Mouse (Mus musculus) intestine, embryonic 16.5 days (tissue): ENCODE results near the gene Otub1. TPM values are rescaled to one million over a fixed set of nuclear protein-coding genes. Genes with fewer than 3 reads are reported as not detected.

Experiments used
- ATAC-seq: fragments of 200-750 bp; cut with Nextera tagmentation; 2 replicates; pipeline ENCODE4 v1.8.0; 2017; ENCODE audit warnings: moderate TSS enrichment, moderate library complexity
- H3K27ac ChIP-seq: fragments of 300-500 bp; sonication (generic); 2 replicates; pipeline ENCODE4 v1.5.1; 2014; ENCODE audit warnings: mild to moderate bottlenecking, low read length
- H3K27me3 ChIP-seq: fragments of 300-500 bp; sonication (generic); replicated peaks from 2 replicates; pipeline ENCODE4 v1.6.1; 2014; ENCODE audit warnings: low read length, control low read depth, mixed read lengths; ENCODE audit not compliant: control insufficient read depth, insufficient read depth
- H3K36me3 ChIP-seq: fragments of 300-500 bp; sonication (generic); 2 replicates; pipeline ENCODE4 v1.6.1; 2014; ENCODE audit warnings: low read length, control low read depth; ENCODE audit not compliant: control insufficient read depth, insufficient read depth
- H3K4me1 ChIP-seq: fragments of 300-500 bp; sonication (generic); 2 replicates; pipeline ENCODE4 v1.6.1; 2014; ENCODE audit warnings: low read length, control low read depth, mixed read lengths; ENCODE audit not compliant: control insufficient read depth, insufficient read depth
- H3K4me2 ChIP-seq: fragments of 300-500 bp; sonication (generic); 2 replicates; pipeline ENCODE4 v1.6.1; 2014; ENCODE audit warnings: low read depth, low read length, control low read depth
- H3K4me3 ChIP-seq: fragments of 300-500 bp; sonication (generic); 2 replicates; pipeline ENCODE4 v1.5.1; 2014; ENCODE audit warnings: mild to moderate bottlenecking, low read length
- H3K9ac ChIP-seq: fragments of 300-500 bp; sonication (generic); 2 replicates; pipeline ENCODE4 v1.6.1; 2014; ENCODE audit warnings: low read depth, low read length
- H3K9me3 ChIP-seq: fragments of 300-500 bp; sonication (generic); 2 replicates; pipeline ENCODE4 v1.6.1; 2016; ENCODE audit warnings: low read length, control low read depth; ENCODE audit not compliant: control insufficient read depth
- WGBS: fragments of 180-500 bp; shearing (Covaris S2); extraction: QIAGEN DNeasy Blood & Tissue Kit; methylation state at CpG from one replicate; pipeline ENCODE4 v1.1.7; 2014; 5-methylcytosine and 5-hydroxymethylcytosine counted together
- polyA plus RNA-seq: library from polyadenylated mRNA; unstranded; fragments of >200 nt; fragmentation: Nextera tagmentation; extraction: Ambion mirVana; gene quantifications from 2 replicates; pipeline ENCODE4 v1.2.1, GENCODE M21; 2015

The Otub1 gene
- polyA plus RNA-seq, 1 experiment from 2014 or later: 166 TPM

GRCm38 (mm10) chr19:7234537-7235221 lies 28.6 kb upstream of the Otub1 start:
- peaks cover under 1% of the 10 kb centered on the region; the same call in 1 of the 2 replicates for H3K4me1 ChIP-seq
- no peak overlapping the region for H3K4me2 ChIP-seq
- H3K9me3 ChIP-seq: no peaks in the 10 kb centered on the region
- peak; percentile 74 for ATAC-seq
- WGBS: 56% methylated on average over 8 of the region's 8 CpGs
- no peak overlapping the region for H3K27ac ChIP-seq
- H3K4me3 ChIP-seq: no peak overlapping the region
- H3K9ac ChIP-seq: no peak overlapping the region
- peaks cover 7% of the 10 kb centered on the region for H3K36me3 ChIP-seq
- no peaks in the 10 kb centered on the region for H3K27me3 ChIP-seq

GRCm38 (mm10) chr19:7226511-7226914 lies 20.4 kb upstream of the Otub1 start:
- Histone ChIP-seq H3K4me2 (0 out of 2 replicates have a peak overlapping the region, but pooled peaks have one; percentile 5), H3K27ac (peak overlapping the region; percentile 84), H3K9ac (0 out of 2 replicates have a peak overlapping the region, but pooled peaks have one; percentile 7), H3K9me3 (no peaks in the 10 kb centered on the region), H3K36me3 (peaks cover 27% of the 10 kb centered on the region), H3K4me3 (no peak overlapping the region), H3K27me3 (no peaks in the 10 kb centered on the region), H3K4me1 (peaks cover 17% of the 10 kb centered on the region)
- 62% methylated on average over 6 of the region's 6 CpGs for WGBS
- peak; percentile 77 for ATAC-seq

- no peaks in the 10 kb centered on the region for H3K9me3 ChIP-seq
- H3K27me3 ChIP-seq: no peaks in the 10 kb centered on the region
- no peak overlapping the region for H3K4me2 ChIP-seq
- WGBS: 79% methylated on average over 9 of the region's 9 CpGs
- peaks cover 17% of the 10 kb centered on the region for H3K4me1 ChIP-seq
- ATAC-seq: no peak
- peaks cover 27% of the 10 kb centered on the region for H3K36me3 ChIP-seq
- no peak overlapping the region for H3K27ac ChIP-seq
- H3K4me3 ChIP-seq: no peak overlapping the region
- H3K9ac ChIP-seq: no peak overlapping the region
Measured at GRCm38 (mm10) chr19:7225096-7225690, 19.1 kb upstream of the Otub1 start.

- no peak overlapping the region for H3K27ac ChIP-seq
- H3K4me1 ChIP-seq: peaks cover 17% of the 10 kb centered on the region
- H3K9me3 ChIP-seq: no peaks in the 10 kb centered on the region
- ATAC-seq: no peak
- 86% methylated on average over 3 of the region's 3 CpGs for WGBS
- peaks cover 19% of the 10 kb centered on the region for H3K36me3 ChIP-seq
- H3K9ac ChIP-seq: no peak overlapping the region
- no peaks in the 10 kb centered on the region for H3K27me3 ChIP-seq
- H3K4me2 ChIP-seq: no peak overlapping the region
- H3K4me3 ChIP-seq: no peak overlapping the region
Measured at GRCm38 (mm10) chr19:7224253-7224652, 18.1 kb upstream of the Otub1 start.

GRCm38 (mm10) chr19:7223488-7223887 lies 17.4 kb upstream of the Otub1 start:
- no peak overlapping the region for H3K9ac ChIP-seq
- H3K9me3 ChIP-seq: no peaks in the 10 kb centered on the region
- H3K4me3 ChIP-seq: no peak overlapping the region

GRCm38 (mm10) chr19:7222196-7222595 lies 16.1 kb upstream of the Otub1 start:
- Histone ChIP-seq H3K4me3 (no peak overlapping the region), H3K27ac (no peak overlapping the region), H3K9ac (no peak overlapping the region), H3K9me3 (no peaks in the 10 kb centered on the region), H3K4me1 (peaks cover 15% of the 10 kb centered on the region), H3K36me3 (peaks cover 5% of the 10 kb centered on the region), H3K4me2 (no peak overlapping the region), H3K27me3 (no peaks in the 10 kb centered on the region)
- WGBS: 81% methylated on average over 6 of the region's 6 CpGs
- no peak for ATAC-seq

More at GRCm38 (mm10) chr19:7223488-7223887, 17.4 kb upstream of the Otub1 start:
- H3K4me2 ChIP-seq: no peak overlapping the region
- ATAC-seq: no peak
- no peaks in the 10 kb centered on the region for H3K27me3 ChIP-seq
- H3K4me1 ChIP-seq: peaks cover 17% of the 10 kb centered on the region
- no peak overlapping the region for H3K27ac ChIP-seq
- H3K36me3 ChIP-seq: peaks cover 16% of the 10 kb centered on the region

- peaks cover 26% of the 10 kb centered on the region for H3K4me1 ChIP-seq
- no peak overlapping the region for H3K4me3 ChIP-seq
- no peaks in the 10 kb centered on the region for H3K27me3 ChIP-seq
- H3K4me2 ChIP-seq: no peak overlapping the region
- no peaks in the 10 kb centered on the region for H3K9me3 ChIP-seq
- 96% methylated on average over 5 of the region's 5 CpGs for WGBS
- H3K36me3 ChIP-seq: peaks cover 10% of the 10 kb centered on the region
- H3K27ac ChIP-seq: no peak overlapping the region
- H3K9ac ChIP-seq: no peak overlapping the region
- ATAC-seq: no peak
Measured at GRCm38 (mm10) chr19:7218753-7219152, 12.6 kb upstream of the Otub1 start.

- peak overlapping the region; percentile 65 for H3K4me2 ChIP-seq
- H3K9me3 ChIP-seq: no peaks in the 10 kb centered on the region
- WGBS: 11% methylated on average over 6 of the region's 6 CpGs
- no peak overlapping the region for H3K9ac ChIP-seq
- H3K27me3 ChIP-seq: no peaks in the 10 kb centered on the region
- peaks cover 26% of the 10 kb centered on the region for H3K4me1 ChIP-seq
- ATAC-seq: peak; percentile 27
- H3K27ac ChIP-seq: 0 out of 2 replicates have a peak overlapping the region, but pooled peaks have one; percentile 30
- H3K4me3 ChIP-seq: peak overlapping the region; percentile 84
- H3K36me3 ChIP-seq: peaks cover 13% of the 10 kb centered on the region
Measured at GRCm38 (mm10) chr19:7217926-7218267, 11.8 kb upstream of the Otub1 start.

GRCm38 (mm10) chr19:7217162-7217925 lies 11.2 kb upstream of the Otub1 start, which contains the start of gene Cox8a:
Cox8a (minus strand) TSS chr19:7217616.
- Histone ChIP-seq H3K4me3 (peak within 1 kb of the TSS; percentile 84), H3K9ac (peak within 1 kb of the TSS; percentile 96), H3K27me3 (no peaks in the 10 kb centered on the region), H3K4me1 (peaks cover 26% of the 10 kb centered on the region), H3K9me3 (no peaks in the 10 kb centered on the region), H3K36me3 (peaks cover 13% of the 10 kb centered on the region), H3K4me2 (peak within 1 kb of the TSS; percentile 80), H3K27ac (peak within 1 kb of the TSS; percentile 85)
- peak; percentile 98 for ATAC-seq
- under 1% methylated on average over 50 of the region's 50 CpGs for WGBS
